Mouse (Mus musculus): ENCODE measurements around the gene Nfil3. TPM values are rescaled to one million over a fixed set of nuclear protein-coding genes. Genes with fewer than 3 reads are reported as not detected.

Gene Nfil3
- polyA plus RNA-seq, 1 experiment from 2014 or later = 34.9 TPM

GRCm38 (mm10) chr13:52953779-52954553 lies 26.9 kb downstream of the Nfil3 start:
- H3K9me3 ChIP-seq (replicated peaks) = no peaks in the 10 kb centered on the region
- no peaks in the 10 kb centered on the region for H3K4me1 ChIP-seq
- 91% methylated on average over 6 of the region's 6 CpGs for WGBS
- H3K27me3 ChIP-seq (ENCODE audit: low read depth, poor library complexity, severe bottlenecking) = no peaks in the 10 kb centered on the region
- no peak overlapping the region for H3K4me3 ChIP-seq
- DNase-seq (ENCODE audit: low spot score) = no peak
- H3K36me3 ChIP-seq = no peaks in the 10 kb centered on the region
- no peak overlapping the region for H3K27ac ChIP-seq

- no peaks in the 10 kb centered on the region for H3K4me1 ChIP-seq
- H3K36me3 ChIP-seq = no peaks in the 10 kb centered on the region
- DNase-seq (ENCODE audit: low spot score) = no peak
- no peak overlapping the region for H3K27ac ChIP-seq
- H3K4me3 ChIP-seq = no peak overlapping the region
- H3K9me3 ChIP-seq (replicated peaks) = no peaks in the 10 kb centered on the region
- H3K27me3 ChIP-seq (ENCODE audit: low read depth, poor library complexity, severe bottlenecking) = no peaks in the 10 kb centered on the region
- WGBS = 78% methylated on average over 3 of the region's 3 CpGs
These were observed 31.7 kb downstream of the Nfil3 start for GRCm38 (mm10) chr13:52949211-52949610.

- 91% methylated on average over 4 of the region's 4 CpGs for WGBS
- H3K36me3 ChIP-seq = no peaks in the 10 kb centered on the region
- no peaks in the 10 kb centered on the region for H3K4me1 ChIP-seq
- H3K27me3 ChIP-seq (ENCODE audit: low read depth, poor library complexity, severe bottlenecking) = no peaks in the 10 kb centered on the region
- no peak overlapping the region for H3K27ac ChIP-seq
- DNase-seq (ENCODE audit: low spot score) = no peak
- H3K4me3 ChIP-seq = no peak overlapping the region
- no peaks in the 10 kb centered on the region for H3K9me3 ChIP-seq (replicated peaks)
These were observed 33.3 kb downstream of the Nfil3 start for GRCm38 (mm10) chr13:52947545-52947944.

- Histone ChIP-seq H3K4me3 (no peak overlapping the region), H3K36me3 (no peaks in the 10 kb centered on the region), H3K27ac (no peak overlapping the region), H3K27me3 (ENCODE audit: low read depth, poor library complexity, severe bottlenecking) (no peaks in the 10 kb centered on the region), H3K4me1 (no peaks in the 10 kb centered on the region), H3K9me3 (replicated peaks) (no peaks in the 10 kb centered on the region)
- no peak for DNase-seq (ENCODE audit: low spot score)
- 89% methylated on average over 9 of the region's 9 CpGs for WGBS
These were observed 35.1 kb downstream of the Nfil3 start for GRCm38 (mm10) chr13:52945769-52946168.

- no peak overlapping the region for H3K4me3 ChIP-seq
- H3K27ac ChIP-seq = no peak overlapping the region
- no peaks in the 10 kb centered on the region for H3K9me3 ChIP-seq (replicated peaks)
- WGBS = 81% methylated on average over 4 of the region's 4 CpGs
- no peaks in the 10 kb centered on the region for H3K36me3 ChIP-seq
- H3K4me1 ChIP-seq = no peaks in the 10 kb centered on the region
- no peak for DNase-seq (ENCODE audit: low spot score)
- H3K27me3 ChIP-seq (ENCODE audit: low read depth, poor library complexity, severe bottlenecking) = no peaks in the 10 kb centered on the region
These were observed 36.8 kb downstream of the Nfil3 start for GRCm38 (mm10) chr13:52944116-52944515.

GRCm38 (mm10) chr13:52942876-52943388 lies 37.9 kb downstream of the Nfil3 start:
- Histone ChIP-seq H3K27me3 (ENCODE audit: low read depth, poor library complexity, severe bottlenecking) (no peaks in the 10 kb centered on the region), H3K4me3 (no peak overlapping the region), H3K27ac (no peak overlapping the region), H3K36me3 (no peaks in the 10 kb centered on the region), H3K9me3 (replicated peaks) (no peaks in the 10 kb centered on the region), H3K4me1 (no peaks in the 10 kb centered on the region)
- WGBS = 89% methylated on average over 1 of the region's 1 CpGs
- no peak for DNase-seq (ENCODE audit: low spot score)

- Histone ChIP-seq H3K27me3 (ENCODE audit: low read depth, poor library complexity, severe bottlenecking) (no peaks in the 10 kb centered on the region), H3K36me3 (no peaks in the 10 kb centered on the region), H3K4me1 (0 out of 2 replicates have a peak, but pooled peaks cover 5% of the 10 kb centered on the region), H3K27ac (no peak overlapping the region), H3K9me3 (replicated peaks) (no peaks in the 10 kb centered on the region), H3K4me3 (no peak overlapping the region)
- no peak for DNase-seq (ENCODE audit: low spot score)
- WGBS = 89% methylated on average over 7 of the region's 7 CpGs
These were observed 39.9 kb downstream of the Nfil3 start for GRCm38 (mm10) chr13:52940956-52941355.

- H3K36me3 ChIP-seq = 0 out of 2 replicates have a peak, but pooled peaks cover 5% of the 10 kb centered on the region
- H3K27ac ChIP-seq = no peak overlapping the region
- H3K9me3 ChIP-seq (replicated peaks) = no peaks in the 10 kb centered on the region
- DNase-seq (ENCODE audit: low spot score) = no peak
- H3K4me3 ChIP-seq = no peak overlapping the region
- peaks cover 27% of the 10 kb centered on the region for H3K4me1 ChIP-seq
- H3K27me3 ChIP-seq (ENCODE audit: low read depth, poor library complexity, severe bottlenecking) = no peaks in the 10 kb centered on the region
- 64% methylated on average over 10 of the region's 10 CpGs for WGBS
These were observed 50.3 kb downstream of the Nfil3 start for GRCm38 (mm10) chr13:52930582-52930981.

GRCm38 (mm10) chr13:52929209-52930171 lies 51.4 kb downstream of the Nfil3 start, which contains the start of gene Auh:
Auh (minus strand) TSS chr13:52929681.
- Histone ChIP-seq H3K27ac (peak within 1 kb of the TSS; percentile 91), H3K9me3 (replicated peaks) (no peaks in the 10 kb centered on the region), H3K4me1 (peaks cover 27% of the 10 kb centered on the region), H3K4me3 (peak within 1 kb of the TSS; percentile 88), H3K27me3 (ENCODE audit: low read depth, poor library complexity, severe bottlenecking) (no peaks in the 10 kb centered on the region), H3K36me3 (0 out of 2 replicates have a peak, but pooled peaks cover 5% of the 10 kb centered on the region)
- peak; percentile 94 for DNase-seq (ENCODE audit: low spot score)
- WGBS = under 1% methylated on average over 63 of the region's 63 CpGs

- WGBS = 75% methylated on average over 9 of the region's 9 CpGs
- no peaks in the 10 kb centered on the region for H3K27me3 ChIP-seq (ENCODE audit: low read depth, poor library complexity, severe bottlenecking)
- H3K27ac ChIP-seq = no peak overlapping the region
- 0 out of 2 replicates have a peak, but pooled peaks cover 5% of the 10 kb centered on the region for H3K36me3 ChIP-seq
- H3K9me3 ChIP-seq (replicated peaks) = no peaks in the 10 kb centered on the region
- H3K4me1 ChIP-seq = peaks cover 27% of the 10 kb centered on the region
- no peak for DNase-seq (ENCODE audit: low spot score)
- peak overlapping the region; percentile 88 for H3K4me3 ChIP-seq
These were observed 52.5 kb downstream of the Nfil3 start for GRCm38 (mm10) chr13:52928392-52928791.

- WGBS = 84% methylated on average over 5 of the region's 5 CpGs
- H3K36me3 ChIP-seq = 0 out of 2 replicates have a peak, but pooled peaks cover 5% of the 10 kb centered on the region
- no peaks in the 10 kb centered on the region for H3K9me3 ChIP-seq (replicated peaks)
- H3K4me1 ChIP-seq = peaks cover 20% of the 10 kb centered on the region
- DNase-seq (ENCODE audit: low spot score) = no peak
- H3K4me3 ChIP-seq = no peak overlapping the region
- no peaks in the 10 kb centered on the region for H3K27me3 ChIP-seq (ENCODE audit: low read depth, poor library complexity, severe bottlenecking)
- H3K27ac ChIP-seq = no peak overlapping the region
These were observed 56.4 kb downstream of the Nfil3 start for GRCm38 (mm10) chr13:52924457-52924856.

- Histone ChIP-seq H3K27me3 (ENCODE audit: low read depth, poor library complexity, severe bottlenecking) (no peaks in the 10 kb centered on the region), H3K4me1 (peaks cover 10% of the 10 kb centered on the region), H3K36me3 (0 out of 2 replicates have a peak, but pooled peaks cover 9% of the 10 kb centered on the region), H3K27ac (no peak overlapping the region), H3K4me3 (no peak overlapping the region), H3K9me3 (replicated peaks) (no peaks in the 10 kb centered on the region)
- WGBS = 84% methylated on average over 8 of the region's 8 CpGs
- no peak for DNase-seq (ENCODE audit: low spot score)
These were observed 58.9 kb downstream of the Nfil3 start for GRCm38 (mm10) chr13:52921966-52922365.

Measured in limb, embryonic 10.5 days (tissue).